Mouse (Mus musculus) neural tube, embryonic 13.5 days (tissue): ENCODE results near the gene Hap1. TPM values are rescaled to one million over a fixed set of nuclear protein-coding genes. Genes with fewer than 3 reads are reported as not detected.

Experiments used
- ATAC-seq: fragments of 200-750 bp; cut with Nextera tagmentation; 2 replicates; pipeline ENCODE4 v1.8.0; 2017; ENCODE audit warnings: low read depth, mild to moderate bottlenecking, moderate TSS enrichment, moderate library complexity
- H3K27ac ChIP-seq: fragments of 300-500 bp; sonication (generic); replicated peaks from 2 replicates; pipeline ENCODE4 v1.5.1; 2015; ENCODE audit warnings: moderate library complexity, mild to moderate bottlenecking, inconsistent platforms
- H3K27me3 ChIP-seq: fragments of 300-500 bp; sonication (generic); 2 replicates; pipeline ENCODE4 v1.6.1; 2015; ENCODE audit warnings: mild to moderate bottlenecking, inconsistent platforms
- H3K36me3 ChIP-seq: fragments of 300-500 bp; sonication (generic); 2 replicates; pipeline ENCODE4 v1.6.1; 2015; ENCODE audit warnings: mild to moderate bottlenecking, inconsistent platforms
- H3K4me1 ChIP-seq: fragments of 300-500 bp; sonication (generic); replicated peaks from 2 replicates; pipeline ENCODE4 v1.6.1; 2015; ENCODE audit warnings: inconsistent platforms
- H3K4me2 ChIP-seq: fragments of 300-500 bp; sonication (generic); 2 replicates; pipeline ENCODE4 v1.6.1; 2015; ENCODE audit warnings: inconsistent platforms, mild to moderate bottlenecking, moderate library complexity
- H3K4me3 ChIP-seq: fragments of 300-500 bp; sonication (generic); 2 replicates; pipeline ENCODE4 v1.5.1; 2015; ENCODE audit warnings: mild to moderate bottlenecking, inconsistent platforms
- H3K9ac ChIP-seq: fragments of 300-500 bp; sonication (generic); 2 replicates; pipeline ENCODE4 v1.6.1; 2015; ENCODE audit warnings: moderate library complexity, mild to moderate bottlenecking, inconsistent platforms
- H3K9me3 ChIP-seq: fragments of 300-500 bp; sonication (generic); 2 replicates; pipeline ENCODE4 v1.6.1; 2016; ENCODE audit warnings: inconsistent platforms
- WGBS: fragments of 180-500 bp; shearing (Covaris S2); methylation state at CpG from one replicate; pipeline ENCODE4 v1.1.7; 2015; 5-methylcytosine and 5-hydroxymethylcytosine counted together
- polyA plus RNA-seq: library from polyadenylated mRNA; unstranded; fragments of >200 nt; fragmentation: Nextera tagmentation; extraction: Ambion mirVana; gene quantifications from 2 replicates; pipeline ENCODE4 v1.2.1, GENCODE M21; 2015

The Hap1 gene
- polyA plus RNA-seq, 1 experiment from 2014 or later = 62.7 TPM

DNA sequence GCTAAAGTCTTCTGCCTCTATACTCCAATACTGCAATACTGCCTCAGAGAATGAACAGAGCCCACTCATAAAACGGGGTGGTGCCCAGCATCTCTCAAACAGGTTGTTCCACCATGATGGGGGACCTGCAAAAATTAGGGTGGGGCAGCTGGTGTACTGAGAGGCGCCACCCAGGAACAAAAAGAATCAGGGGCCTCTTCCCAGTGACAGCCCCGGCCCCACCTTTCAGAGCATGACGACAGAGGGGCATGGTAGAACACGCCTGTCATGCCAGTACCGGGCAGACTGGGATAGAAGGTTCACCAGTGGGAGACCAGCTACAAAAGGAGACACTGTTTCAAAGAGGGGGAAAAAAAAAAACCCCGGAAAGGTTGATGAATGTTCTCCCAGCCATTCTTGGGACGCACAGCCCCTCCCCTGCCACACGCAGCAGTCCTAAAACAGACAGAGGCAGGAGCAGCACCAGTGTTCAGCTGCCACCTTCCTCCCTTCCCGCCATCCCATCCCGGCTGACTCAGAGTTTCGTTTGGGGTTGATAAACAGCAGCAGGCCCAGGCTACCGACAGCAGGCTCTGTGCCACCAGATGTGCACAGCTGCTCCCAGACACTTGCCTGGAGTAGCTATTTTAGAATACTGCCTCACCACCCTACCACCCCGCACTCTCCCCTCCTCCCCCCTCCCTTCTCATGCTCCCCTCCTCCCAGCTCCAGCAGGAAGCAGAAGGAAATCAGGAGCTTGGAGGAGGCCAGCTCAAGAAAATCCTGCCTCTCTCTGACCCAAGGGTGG lies 31.9 kb upstream of the Hap1 start:
- Histone ChIP-seq H3K27ac (no peak overlapping the region; the same call in 1 of the 2 replicates), H3K4me1 (peaks cover 44% of the 10 kb centered on the region), H3K4me3 (no peak overlapping the region), H3K36me3 (peaks cover 34% of the 10 kb centered on the region), H3K9ac (peak overlapping the region; percentile 17; the same call in 1 of the 2 replicates), H3K9me3 (no peaks in the 10 kb centered on the region), H3K4me2 (no peak overlapping the region), H3K27me3 (no peaks in the 10 kb centered on the region)
- ATAC-seq = no peak
- WGBS = 38% methylated on average over 14 of the region's 14 CpGs

DNA sequence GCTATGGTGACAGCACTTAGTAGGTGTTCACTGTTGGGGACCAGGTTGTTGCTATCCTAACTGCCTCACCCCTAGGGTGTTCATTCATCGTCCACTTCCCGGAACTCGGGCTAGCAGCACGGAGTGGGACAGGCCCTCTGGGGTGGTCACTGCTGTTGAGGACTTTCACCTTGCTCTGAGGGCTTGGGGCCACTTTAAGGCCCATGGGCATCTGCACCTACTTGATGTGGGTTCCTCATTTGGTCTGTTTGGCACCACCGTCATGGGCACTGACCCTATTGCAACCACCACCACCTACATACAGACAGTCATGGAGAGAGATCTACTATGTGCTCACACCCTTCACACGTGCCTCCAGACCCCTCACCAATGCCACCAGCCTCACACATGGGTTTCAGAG lies 31.2 kb upstream of the Hap1 start:
- Histone ChIP-seq H3K4me3 (no peak overlapping the region), H3K9ac (no peak overlapping the region), H3K27ac (no peak overlapping the region), H3K36me3 (peaks cover 41% of the 10 kb centered on the region), H3K4me1 (peaks cover 41% of the 10 kb centered on the region), H3K27me3 (no peaks in the 10 kb centered on the region), H3K4me2 (no peak overlapping the region), H3K9me3 (no peaks in the 10 kb centered on the region)
- no peak for ATAC-seq
- 94% methylated on average over 6 of the region's 6 CpGs for WGBS

DNA sequence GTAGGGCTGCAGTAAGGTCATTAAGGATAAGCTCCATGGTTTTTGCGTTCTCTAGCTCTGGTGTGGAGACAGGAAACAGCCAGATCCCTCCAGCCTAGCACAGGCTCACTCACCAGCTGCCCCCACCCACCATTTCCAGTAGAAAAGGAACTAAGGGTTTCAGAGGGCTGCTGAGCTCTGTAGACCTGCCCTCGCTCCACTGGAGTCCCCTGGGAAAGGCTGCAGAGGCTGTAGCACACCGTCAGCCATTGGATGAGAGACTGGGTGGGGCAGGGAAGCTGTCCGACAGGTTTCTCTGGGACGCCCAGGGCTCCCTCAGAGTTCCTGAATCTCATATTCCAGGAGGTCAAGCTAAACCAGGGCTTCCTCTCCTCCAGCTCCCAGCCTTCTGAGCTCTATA lies 30.7 kb upstream of the Hap1 start:
- Histone ChIP-seq H3K27ac (no peak overlapping the region), H3K27me3 (no peaks in the 10 kb centered on the region), H3K4me2 (no peak overlapping the region), H3K9me3 (no peaks in the 10 kb centered on the region), H3K4me1 (peaks cover 41% of the 10 kb centered on the region), H3K4me3 (no peak overlapping the region), H3K36me3 (peaks cover 46% of the 10 kb centered on the region), H3K9ac (no peak overlapping the region)
- ATAC-seq = no peak
- WGBS = 56% methylated on average over 5 of the region's 5 CpGs

DNA sequence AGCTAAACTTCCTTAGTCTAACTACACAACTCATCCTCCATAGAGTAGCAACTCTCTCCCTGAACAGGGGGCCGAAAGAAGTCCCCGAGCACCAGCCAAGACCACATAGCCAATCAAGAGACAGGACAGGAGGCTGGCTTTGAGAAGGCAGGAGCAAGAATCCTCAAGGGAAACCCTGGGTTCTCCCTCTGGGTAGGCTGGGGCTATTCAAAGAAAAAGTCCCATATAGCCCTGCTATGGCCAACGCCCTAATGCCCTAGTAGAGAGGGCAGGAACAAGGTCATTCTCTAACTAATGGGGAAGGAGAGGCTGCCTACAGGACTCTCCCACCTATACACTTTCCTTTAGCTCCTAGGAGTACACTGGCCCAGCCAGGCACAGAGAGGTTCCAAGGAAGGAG lies 29.1 kb upstream of the Hap1 start:
- no peak overlapping the region for H3K27ac ChIP-seq
- H3K36me3 ChIP-seq = peaks cover 60% of the 10 kb centered on the region
- peaks cover 25% of the 10 kb centered on the region for H3K4me1 ChIP-seq
- no peak overlapping the region for H3K4me2 ChIP-seq
- H3K9ac ChIP-seq = no peak overlapping the region
- ATAC-seq = no peak
- H3K4me3 ChIP-seq = no peak overlapping the region
- no peaks in the 10 kb centered on the region for H3K9me3 ChIP-seq
- no peaks in the 10 kb centered on the region for H3K27me3 ChIP-seq
- 86% methylated on average over 3 of the region's 3 CpGs for WGBS

DNA sequence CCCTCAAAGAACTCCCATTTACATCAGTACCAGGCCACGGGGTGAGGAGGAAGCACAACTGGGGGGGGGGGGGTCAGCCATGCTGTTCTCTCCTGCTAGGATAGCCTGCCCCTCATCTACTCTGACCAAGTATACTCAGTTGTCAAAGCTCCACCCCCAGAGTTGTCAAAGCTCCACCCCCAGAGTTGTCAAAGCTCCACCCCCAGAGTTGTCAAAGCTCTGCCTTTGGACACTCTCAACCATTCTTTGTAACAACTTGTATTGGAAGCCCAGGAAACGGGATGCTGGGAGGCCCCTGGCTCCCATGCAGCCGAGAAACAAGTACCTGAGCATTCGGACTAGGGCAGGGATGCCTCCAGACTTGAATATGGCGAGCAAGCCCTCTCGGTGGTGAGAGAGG lies 26.8 kb upstream of the Hap1 start:
- peaks cover 8% of the 10 kb centered on the region for H3K4me1 ChIP-seq
- H3K4me2 ChIP-seq = no peak overlapping the region
- no peak overlapping the region for H3K9ac ChIP-seq
- 82% methylated on average over 6 of the region's 6 CpGs for whole genome bisulfite sequencing
- no peak for ATAC-seq
- no peaks in the 10 kb centered on the region for H3K27me3 ChIP-seq
- H3K9me3 ChIP-seq = no peaks in the 10 kb centered on the region
- peaks cover 83% of the 10 kb centered on the region for H3K36me3 ChIP-seq
- no peak overlapping the region for H3K4me3 ChIP-seq
- H3K27ac ChIP-seq = no peak overlapping the region

DNA sequence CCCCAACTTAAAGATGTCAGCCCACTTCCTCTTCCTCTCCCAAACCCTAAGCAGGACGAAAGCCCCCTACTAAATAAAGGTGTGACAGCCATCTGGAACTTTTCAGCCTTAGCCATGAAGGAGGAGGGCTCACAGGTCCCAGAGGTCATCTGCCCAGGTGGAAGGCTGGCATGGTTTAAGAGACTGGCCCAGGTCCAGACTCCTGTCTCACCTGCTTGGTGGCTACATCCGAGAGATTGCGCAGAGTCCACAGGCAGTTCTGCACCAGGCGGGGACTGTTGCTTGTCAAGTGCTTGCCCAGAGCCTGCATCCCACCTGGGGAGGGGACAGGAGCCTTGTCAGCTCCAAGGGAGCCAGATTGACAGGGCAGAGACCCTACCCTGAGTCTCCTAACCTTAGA lies 23.4 kb upstream of the Hap1 start:
- H3K27me3 ChIP-seq = no peaks in the 10 kb centered on the region
- H3K36me3 ChIP-seq = peaks cover 89% of the 10 kb centered on the region
- 95% methylated on average over 4 of the region's 4 CpGs for WGBS

DNA sequence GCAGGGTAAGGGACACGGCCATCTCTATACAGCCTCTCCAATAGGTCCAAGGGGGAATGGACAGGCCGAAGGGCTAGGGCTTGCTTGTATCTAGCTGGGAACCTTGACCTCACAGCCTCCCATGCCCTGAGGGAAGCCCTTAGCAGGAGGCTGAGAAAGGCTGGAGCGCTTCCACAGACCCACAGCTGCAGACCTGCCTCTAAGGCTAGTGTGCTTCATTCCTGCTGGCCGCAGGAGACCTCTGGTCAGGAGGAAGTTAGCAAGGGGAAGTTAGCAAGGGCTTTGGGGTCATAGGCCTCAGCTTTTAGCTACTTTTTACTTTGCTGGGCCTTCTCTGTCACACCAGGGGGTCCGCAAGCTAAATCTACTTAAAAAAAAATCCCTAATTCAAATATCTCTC lies 22.5 kb upstream of the Hap1 start:
- Histone ChIP-seq H3K4me3 (no peak overlapping the region), H3K27ac (no peak overlapping the region), H3K9me3 (no peaks in the 10 kb centered on the region), H3K4me2 (no peak overlapping the region), H3K4me1 (no peaks in the 10 kb centered on the region), H3K27me3 (no peaks in the 10 kb centered on the region), H3K36me3 (peaks cover 90% of the 10 kb centered on the region), H3K9ac (no peak overlapping the region)
- no peak for ATAC-seq
- WGBS = 93% methylated on average over 5 of the region's 5 CpGs

More for the DNA sequence above, 23.4 kb upstream of the Hap1 start:
- H3K9ac ChIP-seq = no peak overlapping the region
- H3K9me3 ChIP-seq = no peaks in the 10 kb centered on the region
- no peaks in the 10 kb centered on the region for H3K4me1 ChIP-seq
- ATAC-seq = no peak
- no peak overlapping the region for H3K4me2 ChIP-seq
- no peak overlapping the region for H3K27ac ChIP-seq
- no peak overlapping the region for H3K4me3 ChIP-seq

DNA sequence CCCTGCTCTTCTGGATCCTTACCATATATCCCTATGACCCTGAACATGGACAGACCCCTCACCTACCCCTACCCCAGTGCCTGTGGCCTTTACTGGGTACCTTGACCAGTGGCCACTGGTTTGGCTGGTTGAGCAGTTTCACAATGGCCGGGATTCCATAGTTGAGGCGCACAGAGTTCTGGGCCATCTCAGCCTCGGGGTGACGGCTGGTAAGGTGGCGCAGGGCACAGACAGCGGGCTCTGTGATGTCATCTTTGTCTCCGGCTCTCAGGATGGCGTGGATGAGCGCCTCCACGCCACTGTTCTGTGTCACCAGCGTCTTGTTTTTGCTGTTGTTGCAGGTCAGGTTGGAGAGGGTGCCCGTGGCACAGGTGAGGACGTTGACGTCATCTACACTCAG lies 22.1 kb upstream of the Hap1 start:
- Histone ChIP-seq H3K36me3 (peaks cover 89% of the 10 kb centered on the region), H3K4me1 (no peaks in the 10 kb centered on the region), H3K4me2 (no peak overlapping the region), H3K27me3 (no peaks in the 10 kb centered on the region), H3K27ac (no peak overlapping the region), H3K9me3 (no peaks in the 10 kb centered on the region), H3K4me3 (no peak overlapping the region), H3K9ac (no peak overlapping the region)
- ATAC-seq = no peak
- WGBS = 95% methylated on average over 14 of the region's 14 CpGs

DNA sequence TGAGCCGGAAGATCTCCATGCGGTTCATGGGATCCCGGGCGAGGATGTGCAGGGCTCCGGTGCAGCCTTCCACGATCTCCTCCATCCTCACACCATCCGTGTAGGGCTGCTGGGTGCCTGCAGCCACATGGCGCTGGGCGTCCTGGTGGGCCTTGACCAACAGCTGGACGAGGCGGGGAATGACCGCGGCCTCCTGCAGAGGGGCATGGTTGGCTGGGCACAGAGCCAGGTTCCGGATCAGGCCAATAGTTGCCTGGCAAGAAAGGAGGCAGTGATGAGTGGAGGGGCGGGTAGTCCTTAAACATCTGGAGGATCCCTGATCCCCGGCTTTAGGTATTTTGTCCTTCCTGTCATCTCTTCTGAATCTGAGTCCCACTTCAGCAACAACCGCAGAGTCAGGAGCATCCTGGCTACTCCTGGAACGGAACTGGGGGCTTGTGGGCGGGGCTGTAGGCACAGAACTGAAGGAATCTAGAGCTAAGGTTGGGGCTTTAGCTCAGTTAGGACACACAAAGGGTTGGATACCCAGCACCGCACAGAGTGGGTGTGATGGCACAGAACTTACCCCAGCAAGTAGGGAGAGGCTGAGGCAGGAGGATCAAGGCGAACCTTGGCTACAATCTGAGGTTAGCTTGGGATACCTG lies 20.9 kb upstream of the Hap1 start:
- H3K36me3 ChIP-seq = peaks cover 88% of the 10 kb centered on the region
- no peaks in the 10 kb centered on the region for H3K27me3 ChIP-seq
- no peak overlapping the region for H3K9ac ChIP-seq
- 92% methylated on average over 21 of the region's 21 CpGs for WGBS
- H3K9me3 ChIP-seq = no peaks in the 10 kb centered on the region
- no peak overlapping the region for H3K4me3 ChIP-seq
- no peaks in the 10 kb centered on the region for H3K4me1 ChIP-seq
- H3K4me2 ChIP-seq = no peak overlapping the region
- H3K27ac ChIP-seq = no peak overlapping the region
- ATAC-seq = no peak

DNA sequence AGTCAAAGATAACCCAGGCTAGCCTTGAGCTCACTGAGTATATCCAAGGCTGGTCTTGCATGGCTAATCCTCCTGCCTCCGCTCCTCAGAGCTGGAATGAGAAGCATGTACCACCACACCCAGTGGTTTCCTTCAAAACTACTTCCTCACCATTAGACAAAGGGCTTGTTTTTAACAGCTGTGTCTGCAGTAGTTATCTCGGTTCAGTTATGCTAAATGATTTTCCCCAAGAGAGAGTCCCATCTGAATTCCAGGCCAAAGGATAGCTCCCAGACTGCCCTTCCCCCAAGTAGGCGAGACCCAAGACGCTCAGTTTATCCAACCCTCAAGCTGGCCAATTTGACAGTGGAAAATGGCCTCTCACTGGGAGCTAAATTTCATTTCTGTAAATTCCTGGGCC lies 20.1 kb upstream of the Hap1 start:
- WGBS = 64% methylated on average over 4 of the region's 4 CpGs
- ATAC-seq = no peak
- Histone ChIP-seq H3K9me3 (no peaks in the 10 kb centered on the region), H3K27me3 (no peaks in the 10 kb centered on the region), H3K4me2 (no peak overlapping the region), H3K27ac (no peak overlapping the region), H3K4me1 (no peaks in the 10 kb centered on the region), H3K9ac (no peak overlapping the region), H3K36me3 (peaks cover 90% of the 10 kb centered on the region), H3K4me3 (no peak overlapping the region)

DNA sequence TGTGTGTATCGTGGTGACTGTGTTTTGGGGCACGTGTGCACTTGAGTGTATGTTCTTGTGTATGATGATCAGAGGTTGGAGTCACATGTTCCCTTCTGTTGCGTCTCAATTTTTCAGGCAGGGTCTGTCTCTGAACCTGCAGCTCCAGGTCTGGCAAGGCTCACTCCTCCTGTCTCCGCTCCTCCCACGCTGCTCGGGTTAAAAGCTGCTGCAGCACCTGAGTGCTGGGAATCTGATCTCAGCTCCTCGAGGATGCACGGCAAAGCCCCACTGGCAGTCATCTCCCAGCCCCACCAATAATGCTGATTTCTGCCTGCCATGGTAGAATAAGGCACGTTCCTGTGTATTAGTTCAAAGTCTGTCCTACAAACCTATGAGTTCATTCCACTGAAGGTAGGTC lies 19.2 kb upstream of the Hap1 start:
- Histone ChIP-seq H3K4me3 (no peak overlapping the region), H3K4me1 (no peaks in the 10 kb centered on the region), H3K27ac (no peak overlapping the region), H3K27me3 (no peaks in the 10 kb centered on the region), H3K4me2 (no peak overlapping the region), H3K9me3 (no peaks in the 10 kb centered on the region), H3K9ac (no peak overlapping the region), H3K36me3 (peaks cover 89% of the 10 kb centered on the region)
- ATAC-seq = no peak
- 92% methylated on average over 9 of the region's 9 CpGs for WGBS

DNA sequence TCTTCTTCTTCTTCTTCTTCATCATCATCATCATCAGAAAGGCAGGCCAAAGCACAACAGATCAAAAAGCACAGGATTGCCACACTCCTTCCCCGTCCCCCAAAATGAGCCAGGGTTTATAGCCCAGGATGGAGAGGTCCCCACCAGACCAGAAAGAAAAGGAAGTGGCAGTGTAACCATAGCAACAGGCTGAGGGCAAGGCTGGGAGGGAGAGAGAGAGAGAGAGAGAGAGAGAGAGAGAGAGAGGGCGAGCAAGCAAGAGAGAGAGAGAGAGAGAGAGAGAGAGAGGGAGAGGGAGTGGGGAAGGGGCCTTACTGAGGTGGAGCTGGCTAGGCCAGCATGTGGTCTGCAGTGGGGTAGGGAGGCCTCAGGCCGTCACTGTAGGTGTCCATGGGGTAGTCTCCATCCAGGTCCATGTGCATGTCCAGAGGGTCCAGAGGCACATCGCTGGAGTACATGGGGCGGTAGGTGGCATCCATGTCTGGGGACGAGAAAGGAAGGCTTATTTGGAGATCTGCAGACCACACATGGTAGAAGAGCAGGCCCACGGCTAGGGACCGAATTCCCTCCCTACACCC lies 16.1 kb upstream of the Hap1 start:
- ATAC-seq = no peak

More for the DNA sequence above, 16.1 kb upstream of the Hap1 start:
- no peaks in the 10 kb centered on the region for H3K4me1 ChIP-seq
- WGBS = 65% methylated on average over 7 of the region's 8 CpGs
- H3K4me3 ChIP-seq = no peak overlapping the region
- H3K9ac ChIP-seq = no peak overlapping the region
- no peaks in the 10 kb centered on the region for H3K9me3 ChIP-seq
- peaks cover 61% of the 10 kb centered on the region for H3K36me3 ChIP-seq
- no peak overlapping the region for H3K27ac ChIP-seq
- H3K27me3 ChIP-seq = no peaks in the 10 kb centered on the region
- H3K4me2 ChIP-seq = no peak overlapping the region
